Mouse (Mus musculus) thymus, postnatal 36 days (tissue): ENCODE measurements around the gene Kif1c.
A peak's percentile ranks its signal among the peaks of the same experiment; 100 is the strongest.

Experiments used
- DNase-seq, 2 experiments: peaks; one replicate each; pipeline ENCODE4 v3.0.0; 2022; ENCODE audit warnings: mixed read lengths in 2 of 2

Gene Kif1c

DNA sequence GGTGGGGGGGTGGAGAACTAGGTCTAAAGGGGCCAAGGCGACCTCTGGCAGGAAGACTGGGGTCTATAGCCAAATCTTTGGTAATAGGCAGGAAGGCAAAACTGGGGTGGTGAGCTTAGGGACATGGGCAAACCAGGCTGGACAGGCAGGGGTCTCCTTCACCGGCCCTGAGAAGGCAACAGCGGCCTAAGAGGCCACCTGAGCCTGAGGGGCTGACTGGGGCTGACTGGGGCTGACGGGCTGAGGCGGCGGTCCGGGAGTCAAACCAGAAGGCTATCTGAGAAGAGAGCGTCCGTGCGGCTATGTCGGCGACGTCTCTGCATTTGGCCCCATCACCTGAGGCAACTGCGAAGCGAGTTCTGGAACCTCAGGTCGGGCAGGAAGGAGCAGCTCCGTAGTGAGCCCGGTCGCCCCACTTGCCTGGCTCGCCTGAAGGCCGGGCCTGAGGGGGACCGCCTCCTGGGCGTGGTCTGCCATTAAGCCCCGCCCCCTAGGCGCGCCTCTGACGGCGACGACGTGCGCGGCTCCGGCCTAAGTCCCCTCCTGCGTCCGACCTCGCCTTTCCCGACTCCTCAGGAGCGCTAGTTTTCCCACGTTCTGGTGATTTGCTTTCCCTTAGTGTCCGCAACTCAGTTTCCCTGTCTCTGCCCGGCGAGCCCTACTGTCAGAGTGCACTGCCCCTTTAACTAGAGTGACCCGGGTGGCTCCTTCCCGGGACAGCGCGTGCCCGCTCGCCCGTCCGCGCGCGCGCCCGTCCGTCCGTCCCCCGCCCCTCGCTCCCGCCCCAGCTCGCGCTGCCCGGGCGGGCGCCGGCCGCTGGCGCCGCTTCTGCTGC, at the start of gene Kif1c, which contains the start of gene Inca1:
Gene Kif1c (plus strand): TSS at position 827 of the 835 bp plus-strand sequence.
Gene Inca1 (minus strand): TSS at position 434 of the 835 bp plus-strand sequence.
- peak; percentile 96 to 98 for DNase-seq

DNA sequence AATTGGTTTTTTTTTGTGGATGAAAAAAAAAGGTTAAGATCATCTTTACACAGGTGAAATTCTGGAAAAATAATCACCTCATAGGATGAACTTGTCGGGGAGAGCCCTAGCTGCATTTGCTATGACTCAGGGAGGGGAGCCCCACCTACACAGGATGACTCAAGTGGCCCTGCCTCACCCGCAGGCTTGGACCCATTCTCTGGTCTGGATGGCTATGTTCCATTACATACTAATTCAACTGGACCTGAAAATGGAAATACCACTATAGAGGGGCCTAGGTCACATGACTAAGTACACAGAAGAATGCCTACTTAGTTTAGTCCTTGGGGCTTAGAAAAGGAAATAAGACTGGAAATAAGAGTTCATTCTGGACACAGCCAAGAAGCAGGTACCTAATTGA, 49.0 kb upstream of the Kif1c start:
- DNase-seq: peak in 1 of 2 experiments; percentile 35

DNA sequence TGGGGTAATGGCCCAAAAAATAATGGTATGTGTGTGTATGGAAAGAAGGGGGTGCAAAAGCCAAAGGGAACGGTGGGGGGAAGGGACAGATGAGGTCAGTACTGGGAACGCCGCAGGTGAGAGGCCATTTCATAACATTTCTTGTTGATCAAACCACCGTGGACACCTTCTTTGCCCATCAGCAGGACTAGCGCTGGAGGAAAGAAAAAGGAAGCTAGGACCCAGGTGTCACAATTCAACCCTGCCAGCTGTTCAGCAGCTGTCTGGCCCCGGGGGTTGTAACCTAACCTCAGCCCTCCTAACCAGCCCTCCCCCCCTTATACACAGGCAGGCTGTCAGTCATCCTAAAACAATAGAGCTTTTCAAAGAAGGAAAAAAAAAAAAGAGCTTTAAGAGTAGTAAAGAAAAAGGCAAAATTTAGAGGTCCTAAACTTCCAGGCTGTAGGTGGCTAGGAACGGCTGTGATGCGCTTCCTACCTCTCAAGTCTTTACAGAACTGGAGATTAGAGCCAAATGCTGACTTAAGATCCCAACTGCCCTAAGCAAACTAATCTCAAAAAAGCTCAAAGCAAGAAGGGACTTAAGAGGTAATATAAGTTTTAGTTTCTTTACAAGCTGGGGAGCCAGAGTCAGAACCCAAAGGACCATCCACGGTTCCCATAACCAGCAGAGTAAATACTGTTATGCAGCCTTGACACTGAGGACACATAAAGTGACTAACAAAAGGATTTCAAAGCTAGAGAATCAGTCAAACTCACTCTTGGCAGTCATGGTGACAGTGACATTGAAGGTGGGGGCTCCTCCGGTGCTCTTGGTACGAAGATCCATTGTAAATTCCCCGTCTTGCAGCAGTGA, 48.1 kb upstream of the Kif1c start:
- peak; percentile 54 to 75 for DNase-seq

DNA sequence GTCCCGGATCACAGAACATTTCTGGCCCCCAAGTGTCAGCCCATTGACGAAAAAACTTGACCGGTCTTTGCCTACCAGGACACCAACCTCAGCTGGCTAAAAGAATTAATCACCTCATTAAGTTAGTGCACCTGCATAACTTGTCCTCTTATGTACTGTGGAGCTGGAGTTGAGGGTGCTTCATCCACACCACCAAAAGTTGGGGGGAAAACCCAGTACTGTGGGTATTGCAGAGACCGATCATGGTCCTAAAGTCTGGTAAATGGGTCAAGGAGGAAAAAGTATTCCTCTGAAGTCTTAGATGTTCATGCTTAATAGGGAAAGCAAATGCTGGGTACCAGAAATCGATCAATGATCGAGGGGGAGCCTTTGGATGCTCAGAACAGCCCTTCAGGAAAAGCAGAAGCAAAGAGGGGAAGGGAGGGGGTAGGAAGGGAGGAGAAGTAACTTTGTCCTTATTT, 47.4 kb upstream of the Kif1c start:
- DNase-seq: peak in 1 of 2 experiments; percentile 27

DNA sequence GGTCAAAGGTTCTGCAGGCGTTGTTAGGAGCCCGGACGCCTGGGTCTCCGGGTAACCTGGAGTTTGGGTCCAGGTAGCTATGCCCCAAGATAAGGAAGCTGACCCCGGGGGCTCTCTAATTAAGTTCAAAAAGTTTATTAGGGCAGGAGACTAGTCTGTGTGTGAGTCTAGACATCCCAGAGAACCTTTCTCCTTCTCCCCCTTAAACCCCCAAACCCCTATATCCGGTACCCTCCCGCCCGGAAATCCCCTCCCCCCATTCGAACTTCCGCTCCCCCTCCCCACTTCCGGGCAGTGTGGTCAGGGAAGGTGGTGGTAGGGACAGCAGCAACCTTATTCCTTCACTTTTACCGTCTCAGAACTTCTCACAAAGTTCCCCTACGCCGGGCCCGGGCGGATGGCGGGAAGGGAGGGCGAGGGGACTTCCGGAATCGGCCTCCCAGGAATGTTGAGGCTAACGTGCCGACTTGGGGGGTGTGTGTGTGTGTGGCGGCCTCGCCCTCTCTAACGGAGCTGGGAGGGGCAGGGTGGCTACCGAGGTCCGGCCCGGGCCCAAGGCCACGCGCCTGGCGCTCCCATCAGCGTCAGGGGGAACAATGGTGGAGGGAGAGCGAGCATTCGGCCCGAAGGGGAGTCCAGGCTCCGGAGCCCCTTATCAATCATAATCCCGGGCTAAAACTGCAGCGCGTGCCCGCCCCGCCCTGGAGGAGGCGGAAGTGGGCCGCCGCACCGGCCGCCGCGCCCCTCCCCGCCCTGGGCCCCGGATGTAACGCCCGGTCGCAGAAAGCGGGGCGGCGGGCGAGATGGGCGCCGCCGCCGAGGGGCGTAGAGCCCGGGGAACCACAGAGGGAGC, 46.8 kb upstream of the Kif1c start:
- peak; percentile 82 to 87 for DNase-seq

DNA sequence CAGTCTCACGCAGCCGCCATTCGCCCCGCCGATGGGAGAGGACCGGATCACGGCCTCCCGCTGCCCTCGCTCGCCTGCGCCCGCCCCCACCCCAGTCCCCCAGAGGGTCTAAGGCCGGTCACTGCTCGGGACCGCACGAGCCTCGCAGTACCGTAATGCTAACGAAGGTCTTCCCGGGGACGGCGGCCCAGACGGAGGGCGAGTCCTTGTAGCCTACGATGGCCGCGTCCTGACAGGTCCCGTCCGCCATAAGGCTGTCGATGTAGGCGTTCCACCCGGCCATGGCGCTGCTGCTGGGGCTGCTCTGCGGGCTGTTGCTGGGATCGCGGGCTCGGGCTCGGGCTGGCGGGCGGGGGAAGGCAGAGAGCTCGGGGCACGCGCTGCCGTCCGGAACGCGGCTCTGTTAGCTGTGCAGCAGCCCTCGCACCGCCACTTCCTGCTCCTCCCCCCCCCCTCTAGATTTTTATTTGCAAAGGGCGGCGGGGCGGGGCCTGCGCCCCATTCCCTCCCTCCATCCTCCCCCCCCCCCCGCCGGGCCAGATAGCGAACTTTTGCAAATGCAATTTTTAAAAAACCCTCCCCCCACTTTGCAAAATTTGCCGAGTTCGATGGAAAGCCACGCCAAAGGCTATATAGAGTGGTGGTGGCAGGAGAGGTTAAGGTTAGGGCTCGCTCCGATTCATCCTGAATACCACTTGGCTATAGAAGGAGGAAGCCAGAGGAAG, 46.0 kb upstream of the Kif1c start, which contains the start of gene Pfn1:
Gene Pfn1 (minus strand): TSS at position 447 of the 725 bp plus-strand sequence.
- peak; percentile 83 to 89 for DNase-seq

DNA sequence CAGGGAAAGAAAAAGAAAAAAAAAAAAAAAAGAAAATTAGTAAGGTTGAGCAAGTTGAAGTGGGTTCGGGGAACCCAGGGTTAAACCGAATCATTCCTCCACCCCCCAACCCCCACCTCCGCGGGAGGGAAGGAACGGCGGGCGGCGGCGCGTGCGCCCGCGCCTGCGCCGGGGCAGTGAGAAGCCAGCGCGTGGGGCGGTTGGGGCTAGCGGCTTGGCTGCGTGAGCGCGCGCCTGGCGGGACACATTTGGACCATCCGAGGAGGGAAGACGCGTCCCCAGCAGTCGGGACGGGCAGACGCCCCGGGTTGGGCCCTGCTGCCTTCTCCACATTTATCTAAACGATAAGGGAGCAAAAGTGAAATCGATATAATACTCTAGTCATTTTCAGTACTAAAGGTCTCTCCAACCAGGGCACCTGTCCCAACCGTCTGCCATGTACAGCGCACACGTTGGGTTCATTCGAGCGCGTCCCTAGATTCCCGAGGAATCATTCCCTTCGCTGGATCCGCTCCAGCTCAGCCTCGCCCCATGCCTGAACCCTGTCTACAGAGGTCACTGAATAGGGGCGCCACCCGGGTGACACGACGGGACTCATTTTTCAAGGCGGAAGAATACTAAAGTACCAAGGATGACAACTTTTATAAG, 45.3 kb upstream of the Kif1c start:
- peak; percentile 82 to 83 for DNase-seq

DNA sequence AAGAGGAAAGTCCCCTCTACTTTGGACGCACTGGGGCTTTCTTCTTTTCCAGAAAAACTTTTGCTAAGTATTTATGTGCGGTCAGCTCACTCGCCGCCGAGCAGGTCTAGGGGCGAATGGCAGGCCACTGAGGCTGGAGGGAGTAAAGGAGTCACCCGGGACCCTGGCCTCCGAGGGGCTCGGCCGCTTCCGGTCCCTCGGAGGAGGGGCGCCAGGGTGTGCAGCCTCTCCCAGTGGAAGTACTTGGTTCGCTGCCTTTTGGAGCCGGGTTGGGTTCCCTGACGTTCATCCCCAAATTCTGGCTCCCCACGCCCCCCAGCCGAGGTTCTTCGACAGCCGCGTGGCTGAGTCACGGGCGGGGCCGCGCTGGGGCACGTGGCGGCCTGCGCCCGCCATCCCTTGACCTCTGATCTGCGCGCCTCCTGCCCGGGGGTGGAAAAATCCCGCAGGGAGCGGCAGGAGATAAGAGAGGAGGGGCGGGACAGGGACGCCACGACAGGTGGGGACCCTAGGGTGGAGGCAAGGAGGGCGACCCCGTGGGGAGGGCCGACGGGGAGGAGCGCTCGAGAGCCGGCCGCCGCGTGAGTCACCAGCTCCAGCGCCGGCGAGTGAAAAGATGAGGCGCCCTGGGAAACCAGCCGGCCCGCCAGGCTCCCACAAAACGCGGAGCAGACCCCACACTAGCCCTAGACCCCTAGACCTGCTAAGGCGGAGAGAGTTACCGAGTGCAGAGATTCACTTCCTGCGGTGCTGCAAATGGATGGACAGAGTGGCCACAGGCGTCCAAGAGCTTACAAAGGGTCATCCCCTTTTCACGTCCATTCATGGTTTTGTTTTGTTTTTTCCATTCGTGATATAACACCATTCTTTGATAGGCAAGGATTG, 44.5 kb upstream of the Kif1c start:
- peak; percentile 76 to 77 for DNase-seq

DNA sequence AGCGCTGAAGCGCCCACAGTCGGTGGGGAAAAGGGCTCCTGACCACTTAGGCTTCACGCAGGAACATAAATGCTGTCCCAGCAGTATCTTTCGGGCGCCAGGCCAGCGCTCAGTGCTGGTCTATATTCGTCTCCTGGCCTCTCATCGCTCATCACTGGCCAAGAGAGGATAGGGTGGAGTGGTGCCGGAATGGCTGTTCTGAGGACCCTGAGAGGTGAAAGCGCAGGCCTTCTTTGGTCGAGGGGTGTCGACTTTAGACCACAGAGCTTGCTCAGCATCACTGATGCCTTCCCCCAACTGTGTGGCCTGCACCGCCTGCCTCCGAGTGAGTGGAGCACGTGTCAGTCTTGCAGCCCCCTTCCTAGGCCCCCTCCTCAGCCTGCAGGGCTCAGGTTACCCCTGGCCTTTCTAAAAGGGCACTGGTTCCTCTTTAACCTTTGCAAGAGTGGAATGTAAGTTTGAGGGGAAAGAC, 43.9 kb upstream of the Kif1c start:
- DNase-seq: no peak

DNA sequence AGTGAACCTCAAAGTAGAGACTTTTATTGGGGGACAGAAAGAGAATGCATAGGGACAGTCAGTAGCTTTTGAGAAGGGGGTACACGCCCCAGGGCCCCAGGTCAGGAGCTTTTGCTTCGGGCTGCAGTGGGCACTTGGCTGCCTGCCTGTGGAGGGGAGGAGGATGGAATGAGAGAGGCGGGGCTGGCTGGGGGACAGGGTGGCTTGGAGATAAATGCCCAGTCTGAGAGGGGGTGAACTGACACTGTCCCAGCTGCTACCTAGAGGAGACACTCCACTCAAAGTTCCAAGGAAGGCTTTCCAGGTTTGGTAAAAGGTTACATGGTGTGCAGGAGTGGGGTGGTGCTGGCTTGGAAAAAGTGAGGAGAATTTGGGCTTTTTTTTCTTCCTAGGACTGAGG, 43.4 kb upstream of the Kif1c start, which contains the start of gene Eno3:
Gene Eno3 (plus strand): TSS at position 239 of the 400 bp plus-strand sequence.
- DNase-seq: no peak

DNA sequence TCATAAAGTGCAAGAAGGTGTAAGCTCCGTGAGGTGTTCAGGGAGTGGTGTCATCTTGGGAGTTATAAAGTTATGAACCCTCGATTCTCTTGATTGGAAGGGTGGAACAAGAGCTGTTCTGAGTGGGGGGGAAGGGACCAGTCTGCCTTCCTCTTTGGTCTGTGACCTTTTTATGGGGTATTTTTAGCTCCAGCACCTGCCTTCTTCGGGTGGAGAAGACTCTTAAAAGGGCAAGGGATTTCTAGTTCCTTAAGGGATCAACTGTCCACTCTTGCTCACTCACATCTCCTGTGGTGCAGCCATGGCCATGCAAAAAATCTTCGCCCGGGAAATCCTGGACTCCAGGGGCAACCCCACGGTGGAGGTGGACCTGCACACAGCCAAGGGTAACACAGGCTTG, 42.8 kb upstream of the Kif1c start:
- no peak for DNase-seq

DNA sequence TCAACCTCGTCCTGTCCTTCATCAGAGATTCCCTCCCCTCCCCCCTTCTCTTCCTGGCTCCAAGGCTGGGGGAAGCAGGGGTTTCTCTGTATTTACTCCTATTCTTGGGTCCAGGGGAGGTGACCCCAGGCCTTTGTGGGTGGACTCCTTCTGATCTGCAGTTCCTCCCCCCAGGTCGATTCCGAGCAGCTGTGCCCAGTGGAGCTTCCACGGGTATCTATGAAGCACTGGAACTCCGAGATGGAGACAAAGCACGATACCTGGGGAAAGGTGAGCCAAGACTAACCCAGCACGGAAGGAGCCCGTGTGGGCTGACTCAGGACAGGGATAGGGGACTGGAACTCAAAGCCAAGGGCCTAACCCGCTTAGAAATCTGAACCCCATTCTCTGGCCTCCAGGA, 42.4 kb upstream of the Kif1c start:
- DNase-seq: no peak

DNA sequence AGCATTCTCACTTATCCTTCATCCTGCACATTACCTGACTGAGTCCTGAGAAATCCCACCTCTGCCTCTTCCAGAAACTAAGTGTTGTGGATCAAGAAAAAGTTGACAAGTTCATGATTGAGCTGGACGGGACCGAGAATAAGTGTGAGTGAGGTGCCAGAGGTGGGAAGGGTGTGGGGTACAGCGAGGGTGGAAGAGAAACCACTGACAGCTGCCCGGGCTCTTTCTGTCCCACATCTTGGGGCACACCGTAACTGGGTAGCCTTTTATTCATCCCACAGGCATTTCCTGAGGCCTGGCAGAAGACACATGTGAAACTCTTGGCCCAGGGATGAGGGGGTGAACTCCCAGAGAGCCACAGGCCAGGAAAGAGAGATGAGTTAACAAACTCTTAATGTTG, 41.8 kb upstream of the Kif1c start:
- DNase-seq: peak in 1 of 2 experiments; percentile 11

DNA sequence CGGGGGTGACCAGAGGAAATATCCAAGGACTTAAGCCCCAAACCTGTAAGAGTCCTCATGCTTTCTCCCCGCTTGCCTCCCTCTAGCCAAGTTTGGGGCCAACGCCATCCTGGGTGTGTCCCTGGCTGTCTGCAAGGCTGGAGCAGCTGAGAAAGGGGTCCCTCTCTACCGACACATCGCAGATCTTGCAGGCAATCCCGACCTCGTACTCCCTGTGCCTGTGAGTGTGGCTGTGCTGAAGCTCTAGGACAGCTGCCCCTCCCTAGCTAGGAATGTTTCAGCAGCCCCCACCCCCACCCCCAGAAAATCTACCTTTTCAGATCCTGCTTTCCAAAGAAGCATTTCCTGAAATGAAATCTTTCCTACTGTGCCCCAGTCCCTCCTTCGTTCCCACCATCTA, 41.4 kb upstream of the Kif1c start:
- DNase-seq: peak in 1 of 2 experiments; percentile 10

DNA sequence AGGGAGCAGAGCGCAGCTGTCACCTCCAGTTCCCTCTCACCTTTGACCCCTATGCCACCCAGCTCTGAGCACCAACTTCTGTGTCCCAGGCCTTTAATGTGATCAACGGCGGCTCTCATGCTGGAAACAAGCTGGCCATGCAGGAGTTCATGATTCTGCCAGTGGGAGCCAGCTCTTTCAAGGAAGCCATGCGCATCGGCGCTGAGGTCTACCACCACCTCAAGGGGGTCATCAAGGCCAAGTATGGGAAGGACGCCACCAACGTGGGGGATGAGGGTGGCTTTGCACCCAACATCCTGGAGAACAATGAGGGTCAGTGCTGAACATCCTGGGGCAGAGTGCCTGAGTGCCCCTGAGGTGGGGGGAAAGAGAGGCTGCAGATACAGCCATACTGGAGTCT, 39.8 kb upstream of the Kif1c start:
- DNase-seq: no peak

DNA sequence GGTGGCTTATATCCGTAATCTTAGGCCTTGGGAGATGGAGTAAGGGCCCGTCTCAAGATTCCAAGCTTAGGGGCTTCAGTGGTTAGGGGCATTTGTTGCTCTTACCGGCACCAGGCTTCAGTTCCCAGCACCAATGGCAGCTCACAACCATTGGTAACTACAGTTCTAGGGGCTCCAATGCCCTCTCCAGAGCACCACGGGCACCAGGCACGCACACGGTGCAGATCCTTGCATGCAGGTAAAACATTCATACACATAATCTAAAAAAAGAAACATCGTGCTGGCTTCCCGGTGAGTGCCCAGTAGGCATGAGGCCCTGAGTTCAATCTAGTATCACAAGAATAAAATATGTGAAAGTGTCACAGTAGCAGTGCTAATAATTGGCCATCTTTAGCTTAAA, 37.2 kb upstream of the Kif1c start:
- DNase-seq: no peak

DNA sequence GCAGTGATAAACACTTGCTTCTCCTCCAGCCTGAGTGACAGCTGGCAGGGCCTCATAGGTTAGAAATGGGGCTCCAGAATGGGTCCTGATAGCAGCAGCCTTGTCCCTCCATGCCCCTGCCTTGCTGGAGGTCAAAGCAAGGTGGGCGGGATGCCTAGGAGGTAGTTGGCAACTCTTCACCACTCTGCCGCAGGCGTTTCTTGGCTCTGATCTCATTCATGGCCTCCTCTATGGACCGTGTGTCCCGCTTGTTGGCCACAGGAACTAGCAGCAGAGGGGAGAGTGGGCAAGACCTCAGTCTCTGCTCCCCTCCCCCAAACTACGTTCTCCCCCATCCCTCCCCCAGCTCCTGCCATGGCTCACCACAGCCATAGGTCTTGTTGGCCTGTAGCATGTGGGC, 36.4 kb upstream of the Kif1c start:
- DNase-seq: no peak

DNA sequence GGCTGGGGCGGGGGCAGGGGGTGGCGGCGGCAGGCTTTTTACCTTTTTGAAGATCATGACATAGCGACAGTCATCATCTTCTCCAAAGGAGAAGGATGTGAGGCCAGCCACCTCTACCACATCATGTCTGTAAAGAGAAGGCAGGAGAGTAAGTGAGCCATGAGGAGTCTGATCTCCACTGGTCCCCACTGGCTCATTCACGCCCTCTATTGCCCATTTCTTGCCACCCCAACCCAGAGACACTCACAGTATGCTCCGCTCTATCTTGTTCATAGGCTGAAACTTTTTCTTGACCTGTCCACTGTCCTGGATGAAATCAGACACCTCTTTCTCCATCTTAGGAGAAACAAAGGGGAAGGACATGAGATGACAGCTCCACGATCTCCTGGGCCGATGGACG, 35.6 kb upstream of the Kif1c start:
- DNase-seq: no peak

DNA sequence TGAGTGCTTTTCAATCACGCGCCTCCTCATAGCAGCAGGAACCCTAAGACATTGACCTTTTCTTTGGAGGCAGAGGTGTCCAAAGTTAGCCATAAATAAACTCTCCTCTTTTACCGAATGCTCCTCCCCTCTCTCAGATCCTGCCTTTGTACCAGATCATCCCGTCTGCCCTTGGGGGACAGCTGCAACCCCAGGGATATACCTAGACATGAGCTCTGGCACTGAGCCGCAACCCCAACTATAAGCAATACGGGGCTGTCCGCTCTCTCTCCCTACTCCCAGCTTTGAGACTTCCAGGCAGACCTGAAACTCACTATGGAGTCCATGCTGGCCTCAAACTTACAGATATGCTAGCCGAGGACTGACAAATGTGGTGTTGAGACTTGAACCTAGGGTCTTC, 33.7 kb upstream of the Kif1c start:
- no peak for DNase-seq
